Mouse (Mus musculus) v-Abl transformed pro-B cells (cell line): ENCODE measurements around the gene Scaf1.

ENCODE experiments used
- in situ Hi-C, 2 experiments: fragments of 400-800 bp; cut with MboI; formaldehyde crosslinking; loops; one replicate each; pipeline ENCODE4 v1.15.1; 2025; ENCODE audit not compliant: unreplicated experiment in 2 of 2

Gene Scaf1

DNA sequence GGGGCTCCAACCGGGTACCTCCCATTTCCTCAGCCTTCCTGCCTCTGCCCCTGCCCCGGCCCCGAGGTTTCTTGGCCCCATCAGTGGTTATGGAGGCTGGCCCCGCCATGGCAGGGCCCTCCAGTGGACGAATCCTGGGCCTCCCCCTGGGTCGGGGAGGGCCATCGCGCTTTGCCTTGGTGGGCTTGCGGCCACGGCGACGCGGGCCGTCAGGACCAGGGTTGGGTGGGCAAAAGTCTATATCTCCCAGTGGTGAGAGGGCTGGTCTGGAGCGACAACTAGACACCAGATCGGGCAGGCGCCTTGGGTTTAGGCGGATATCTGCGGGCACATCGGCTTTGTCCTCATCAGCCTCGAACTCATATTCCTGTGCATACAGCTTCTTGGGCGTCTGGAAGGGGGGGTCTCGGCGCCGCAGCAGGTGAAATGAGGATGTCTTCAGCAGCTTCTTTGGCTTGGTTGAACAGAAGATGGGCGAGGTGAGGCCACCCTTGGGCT is 30.7 kb upstream of the Scaf1 start:
- in situ Hi-C loops: no loop called here

DNA sequence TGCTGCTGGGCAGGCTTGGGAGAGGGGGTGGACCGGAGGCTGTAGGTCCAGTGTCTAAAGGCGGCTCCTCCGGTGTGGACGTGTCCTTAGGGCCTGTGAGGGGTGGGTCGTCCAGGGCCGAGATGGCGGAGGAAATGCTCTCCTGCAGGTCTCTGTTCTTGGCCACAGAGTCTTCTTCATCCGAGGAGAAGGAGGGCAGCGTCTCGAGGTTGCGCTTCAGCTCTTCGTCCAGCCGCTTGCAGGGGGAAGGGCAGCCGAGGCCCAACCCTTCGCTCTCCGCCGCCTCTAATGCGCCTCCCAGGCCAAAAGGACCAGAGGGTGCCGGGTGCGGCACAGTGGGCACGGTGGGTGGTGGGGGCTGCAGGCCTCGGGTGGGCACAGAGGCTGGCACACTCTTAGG is 29.6 kb upstream of the Scaf1 start:
- in situ Hi-C loops: no loop called here

- in situ Hi-C loops: no loop called here
Measured at GRCm38 (mm10) chr7:45043307-45043706, 27.1 kb upstream of the Scaf1 start.

DNA sequence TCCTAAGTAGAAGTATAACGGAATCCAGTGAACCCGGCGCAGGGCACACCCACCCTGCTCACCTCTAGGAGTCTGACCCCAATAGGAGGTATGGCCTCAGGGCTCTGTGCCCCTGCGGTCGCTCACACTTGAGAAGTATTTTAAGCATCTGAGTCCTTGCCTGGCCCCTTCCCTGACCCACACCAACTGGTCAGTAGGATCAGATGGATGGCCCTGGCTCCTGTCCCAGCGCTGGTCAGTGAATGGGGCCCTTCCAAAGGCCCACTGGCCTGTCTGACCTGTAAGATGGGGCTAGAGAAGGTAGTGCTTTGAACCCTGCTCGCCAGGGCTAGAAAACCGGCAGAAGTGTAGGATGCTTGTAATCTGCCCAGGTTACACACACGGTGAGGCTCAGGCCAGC is 24.7 kb upstream of the Scaf1 start:
- in situ Hi-C loops: no loop called here

- in situ Hi-C loops: loop anchor here in 1 of 2 experiments (10.0 kb wide), 1 partner anchor 54 kb away; the partner anchor contains the start of gene Prmt1
Measured at GRCm38 (mm10) chr7:45038411-45038810, 22.2 kb upstream of the Scaf1 start.

DNA sequence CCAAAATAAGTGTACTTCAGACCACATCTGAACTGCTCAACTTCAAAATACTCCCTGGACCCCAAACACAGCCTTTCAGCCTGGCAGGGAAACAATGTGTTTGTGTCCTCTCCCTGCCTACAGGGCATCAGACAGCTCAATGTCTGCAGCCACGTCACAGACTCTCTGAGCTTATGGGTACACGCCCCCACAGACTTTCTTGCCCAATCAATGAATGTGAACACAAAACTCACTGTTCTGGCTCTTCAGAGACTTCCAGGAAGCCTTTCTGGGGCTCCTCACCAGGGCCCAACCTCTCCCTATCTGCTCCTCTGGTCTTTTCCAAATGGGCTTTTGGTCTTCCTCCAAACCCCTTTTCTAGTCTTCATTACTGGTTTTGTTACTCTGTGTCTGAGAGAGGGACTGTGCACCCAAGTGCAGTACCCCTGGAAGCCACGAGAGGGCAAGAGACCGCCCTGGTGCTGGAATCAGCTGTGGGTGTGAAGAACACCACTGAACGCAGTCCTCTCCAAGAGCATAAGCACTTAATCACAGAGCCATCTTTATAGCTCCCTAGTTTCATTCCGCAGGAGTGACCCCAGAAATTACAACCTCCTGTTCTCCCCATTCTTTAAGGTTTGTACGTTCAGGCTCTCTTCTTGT is 21.7 kb upstream of the Scaf1 start:
- in situ Hi-C loops: loop anchor here in 1 of 2 experiments (10.0 kb wide), 1 partner anchor 53 kb away; the partner anchor contains the start of gene Prmt1

GRCm38 (mm10) chr7:45036702-45037101 is 20.5 kb upstream of the Scaf1 start:
- in situ Hi-C loops: loop anchor here in 1 of 2 experiments (10.0 kb wide), 1 partner anchor 52 kb away; the partner anchor contains the start of gene Prmt1

GRCm38 (mm10) chr7:45035631-45036030 is 19.5 kb upstream of the Scaf1 start:
- in situ Hi-C loops: loop anchor here in 1 of 2 experiments (10.0 kb wide), 1 partner anchor 51 kb away; the partner anchor contains the start of gene Prmt1

DNA sequence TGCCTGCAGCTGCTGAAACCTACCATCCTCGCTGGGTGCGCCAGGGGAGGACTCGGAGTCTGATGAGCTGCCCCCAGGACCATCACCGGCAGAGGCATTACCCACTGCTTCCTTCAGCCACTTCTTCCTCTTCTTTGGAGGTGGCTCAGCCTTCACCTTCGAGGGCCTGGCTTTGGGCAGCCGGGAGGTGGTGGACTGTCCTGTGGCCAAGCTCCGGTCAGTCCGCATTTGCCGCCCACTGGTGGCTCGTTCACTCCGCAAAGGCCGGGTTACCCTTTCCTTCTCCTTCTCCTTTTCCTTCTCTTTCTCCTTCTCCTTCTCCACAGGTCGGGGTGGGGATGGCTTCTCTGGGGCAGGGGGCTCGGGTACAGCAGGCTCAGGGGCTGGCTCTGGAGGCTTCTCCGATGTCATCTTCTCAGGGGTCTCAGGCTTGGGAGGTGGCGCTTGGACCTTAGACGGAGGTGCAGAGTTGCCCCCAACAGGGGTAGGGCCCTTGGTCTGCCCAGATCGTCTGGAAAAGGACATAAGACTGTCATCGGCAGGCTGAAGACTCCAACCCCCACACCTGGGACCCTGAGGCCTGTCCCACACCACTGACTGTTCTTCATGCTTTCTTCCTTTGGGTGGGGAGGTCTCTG is 17.7 kb upstream of the Scaf1 start:
- in situ Hi-C loops: loop anchor here in 1 of 2 experiments (10.0 kb wide), 1 partner anchor 49 kb away; the partner anchor contains the start of gene Prmt1

- in situ Hi-C loops: loop anchor here in 1 of 2 experiments (10.0 kb wide), 1 partner anchor 46 kb away; the partner anchor contains the start of gene Prmt1
Measured at GRCm38 (mm10) chr7:45030857-45031256, 14.7 kb upstream of the Scaf1 start.

DNA sequence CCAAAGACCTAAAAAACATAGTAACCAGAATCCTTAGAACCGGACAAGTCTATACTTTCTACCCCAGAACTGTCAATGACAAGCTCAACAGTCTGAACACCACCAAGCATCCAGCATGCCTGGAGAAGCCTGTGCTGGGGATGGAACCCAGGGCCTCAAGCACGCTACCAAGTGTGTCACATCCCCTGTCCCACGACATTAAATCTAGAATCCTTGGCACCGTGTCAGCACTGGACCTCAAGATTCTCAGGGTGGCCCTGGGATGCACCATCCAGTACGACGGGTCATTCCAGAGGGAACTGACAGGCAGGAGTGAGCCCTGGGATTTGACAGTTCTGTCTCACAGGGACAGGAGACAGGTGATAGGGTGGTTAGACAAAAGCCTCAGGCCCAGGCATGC is 13.8 kb upstream of the Scaf1 start:
- in situ Hi-C loops: loop anchor here in 1 of 2 experiments (10.0 kb wide), 1 partner anchor 45 kb away; the partner anchor contains the start of gene Prmt1

DNA sequence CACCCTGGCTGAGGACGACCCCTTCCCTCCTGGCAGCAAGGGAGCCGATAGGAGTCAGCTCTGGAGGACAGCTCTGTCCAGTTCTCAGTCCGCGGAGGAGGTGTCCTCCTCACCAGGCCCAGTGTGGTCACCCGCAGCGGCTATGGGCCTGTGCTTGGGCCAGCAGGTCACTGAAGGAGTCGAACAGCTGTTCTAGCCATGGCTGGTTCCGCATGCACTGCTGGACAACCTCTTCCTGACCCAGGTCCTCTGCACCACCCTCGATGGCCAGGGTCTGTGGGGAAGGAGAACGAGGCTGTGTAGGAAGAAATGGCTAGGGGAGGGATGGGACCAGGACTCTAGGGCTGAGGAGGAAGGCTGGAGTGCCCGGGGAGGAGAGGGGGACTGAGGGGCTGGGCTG is 12.2 kb upstream of the Scaf1 start:
- in situ Hi-C loops: no loop called here

DNA sequence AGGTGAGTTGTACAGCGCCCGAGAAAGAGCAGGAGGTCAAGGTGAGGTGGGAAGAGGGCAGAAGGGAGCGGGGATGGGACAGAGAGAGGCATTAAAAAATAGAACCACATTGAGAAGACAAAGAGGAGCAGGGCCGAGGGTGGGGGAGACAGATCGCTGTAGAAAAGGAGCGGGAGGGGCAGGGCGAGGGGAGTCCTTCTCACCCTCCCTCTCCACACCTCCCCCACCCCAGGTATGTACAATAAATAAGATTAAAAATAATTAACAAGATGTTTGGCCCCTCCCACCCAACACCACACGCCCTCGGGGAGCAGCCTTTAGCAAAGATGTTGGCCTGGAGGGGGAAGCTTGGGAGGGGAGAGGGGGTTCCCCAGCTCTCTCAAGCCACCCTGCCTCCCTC is 11.6 kb upstream of the Scaf1 start:
- in situ Hi-C loops: no loop called here

DNA sequence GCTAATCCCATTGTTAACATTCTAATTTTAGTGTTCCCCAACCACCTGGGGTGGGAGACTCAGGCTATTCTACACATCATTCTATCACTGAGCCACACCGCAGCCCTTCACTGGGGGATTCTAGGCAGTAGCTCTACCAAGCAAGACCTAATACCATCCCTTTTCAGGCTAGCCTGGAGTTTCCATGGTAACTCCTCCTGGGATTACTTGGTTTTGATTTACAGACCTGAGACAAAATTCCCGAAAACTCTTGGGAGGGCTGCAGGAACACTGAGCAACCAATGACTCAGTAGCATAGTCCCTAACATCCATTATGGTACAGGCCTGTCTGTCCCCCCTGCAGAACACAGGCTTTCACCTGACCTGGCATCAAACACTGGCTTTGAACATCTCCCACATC is 10.1 kb upstream of the Scaf1 start:
- in situ Hi-C loops: no loop called here

- in situ Hi-C loops: no loop called here
Measured at GRCm38 (mm10) chr7:45025601-45026220, 9.5 kb upstream of the Scaf1 start.

DNA sequence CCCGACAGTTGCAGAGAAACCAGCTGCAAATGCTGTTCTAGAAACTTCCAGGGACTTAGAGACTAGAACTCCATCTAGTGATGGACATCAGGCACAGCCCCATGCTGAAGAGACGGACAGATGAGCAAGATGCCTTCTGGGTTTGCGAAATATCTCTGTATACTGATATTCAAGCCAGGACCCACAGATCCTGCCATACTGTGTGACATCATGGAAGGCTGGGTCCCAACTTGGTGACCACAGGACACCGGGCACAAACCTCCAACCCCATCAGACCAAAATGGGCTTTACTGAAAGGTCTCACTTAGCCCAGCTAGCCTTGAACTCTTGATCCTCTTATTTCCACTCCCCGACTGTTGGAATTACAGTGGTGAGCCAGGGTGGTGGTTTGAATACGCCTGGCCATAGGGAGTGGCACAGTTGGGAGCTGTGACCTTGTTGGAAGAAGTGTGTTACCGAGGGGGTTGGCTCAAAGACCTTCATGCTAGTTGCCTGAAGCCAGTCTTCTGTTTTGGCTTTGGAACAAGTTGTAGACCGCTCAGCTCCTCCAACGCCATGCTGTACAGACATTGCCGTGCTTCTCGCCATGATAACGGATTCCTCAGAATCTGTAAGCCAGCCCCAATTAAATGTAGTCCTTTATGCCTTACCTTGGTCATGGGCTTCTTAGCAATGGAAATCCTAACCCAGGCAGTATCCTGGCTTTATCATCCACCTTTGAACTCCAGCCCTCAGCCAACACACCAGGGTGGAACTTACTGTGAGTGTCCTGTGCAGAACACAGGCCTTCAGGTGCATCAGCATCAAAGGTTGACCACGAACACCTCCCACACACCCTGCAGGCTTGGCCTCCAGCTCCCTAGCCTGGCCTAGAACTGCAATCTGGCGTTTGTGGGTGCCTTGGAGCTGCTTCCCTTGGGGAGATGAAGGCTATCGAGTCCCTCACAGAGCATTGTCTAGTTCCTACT is 8.4 kb upstream of the Scaf1 start:
- in situ Hi-C loops: loop anchor here (25.0 kb wide), 2 partner anchors 688 to 888 kb away; partner anchors contain the start of genes Ccdc114 (in 1 of the 2), Dbp (in 1 of the 2), Emp3 (in 1 of the 2) and Fam83e (in 1 of the 2)

DNA sequence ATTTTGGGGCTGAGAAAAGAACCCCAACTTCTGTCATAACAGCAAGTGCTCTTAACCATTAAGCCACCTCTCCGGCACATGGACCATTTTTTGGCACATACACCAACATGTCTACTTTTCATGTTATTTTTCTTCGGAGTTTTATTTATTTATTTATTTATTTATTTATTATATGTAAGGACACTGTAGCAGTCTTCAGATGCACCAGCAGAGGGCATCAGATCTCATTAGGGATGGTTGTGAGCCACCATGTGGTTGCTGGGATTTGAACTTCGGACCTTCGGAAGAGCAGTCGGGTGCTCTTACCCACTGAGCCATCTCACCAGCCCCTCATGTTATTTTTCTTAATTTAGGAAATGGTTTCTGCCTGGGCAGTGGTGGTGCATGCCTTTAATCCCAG is 7.5 kb upstream of the Scaf1 start:
- in situ Hi-C loops: loop anchor here (25.0 kb wide), 2 partner anchors 689 to 889 kb away; partner anchors contain the start of genes Ccdc114 (in 1 of the 2), Dbp (in 1 of the 2), Emp3 (in 1 of the 2) and Fam83e (in 1 of the 2)

DNA sequence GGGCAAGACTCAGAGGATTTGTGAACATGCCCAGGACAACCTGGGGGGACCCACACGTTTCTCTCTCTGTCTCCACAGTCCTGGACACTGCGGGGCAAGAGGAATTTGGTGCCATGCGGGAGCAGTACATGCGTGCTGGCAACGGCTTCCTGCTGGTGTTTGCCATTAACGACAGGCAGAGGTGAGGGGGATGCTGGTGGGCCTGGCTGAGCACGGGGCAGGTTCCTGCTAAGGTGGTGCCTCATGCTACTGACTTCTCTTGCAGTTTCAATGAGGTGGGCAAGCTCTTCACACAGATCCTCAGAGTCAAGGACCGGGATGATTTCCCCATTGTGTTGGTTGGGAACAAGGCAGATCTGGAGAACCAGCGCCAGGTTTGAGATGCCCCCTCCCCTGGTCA is 4.1 kb upstream of the Scaf1 start:
- in situ Hi-C loops: loop anchor here (25.0 kb wide), 2 partner anchors 692 to 892 kb away; partner anchors contain the start of genes Ccdc114 (in 1 of the 2), Dbp (in 1 of the 2), Emp3 (in 1 of the 2) and Fam83e (in 1 of the 2)

DNA sequence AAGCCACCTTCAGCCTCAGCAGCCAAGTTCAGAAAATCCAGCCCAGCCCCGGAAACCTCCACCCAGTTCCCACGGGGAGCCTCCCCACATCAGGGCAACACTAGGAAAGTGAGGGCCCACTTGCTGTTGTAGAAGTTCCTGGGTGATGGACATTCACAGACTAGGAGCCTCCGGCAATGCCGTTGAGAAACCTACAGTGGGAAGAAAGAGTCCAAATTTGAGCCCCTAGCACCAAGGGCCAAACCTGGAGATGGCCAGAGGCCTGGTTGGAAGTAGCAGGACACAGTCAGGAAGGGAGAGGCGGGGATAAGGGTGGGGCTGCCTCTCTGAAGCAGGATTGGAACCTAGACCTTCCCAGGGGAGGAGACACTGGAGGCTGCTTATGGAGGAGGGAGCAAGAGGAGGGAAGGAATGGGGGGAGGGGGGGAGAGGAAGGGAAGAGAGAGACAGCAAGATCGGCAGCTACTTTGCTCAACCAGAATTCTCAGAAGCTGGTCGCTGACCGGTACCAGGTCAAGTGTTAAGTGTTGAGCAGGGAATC is 2.9 kb upstream of the Scaf1 start:
- in situ Hi-C loops: loop anchor here (25.0 kb wide), 2 partner anchors 693 to 893 kb away; partner anchors contain the start of genes Ccdc114 (in 1 of the 2), Dbp (in 1 of the 2), Emp3 (in 1 of the 2) and Fam83e (in 1 of the 2)
